Mouse (Mus musculus): ENCODE measurements around the gene Prss12. TPM values are rescaled to one million over a fixed set of nuclear protein-coding genes. Genes with fewer than 3 reads are reported as not detected.

Gene Prss12
- polyA plus RNA-seq, 1 experiment from 2014 or later: 11.5 TPM

DNA sequence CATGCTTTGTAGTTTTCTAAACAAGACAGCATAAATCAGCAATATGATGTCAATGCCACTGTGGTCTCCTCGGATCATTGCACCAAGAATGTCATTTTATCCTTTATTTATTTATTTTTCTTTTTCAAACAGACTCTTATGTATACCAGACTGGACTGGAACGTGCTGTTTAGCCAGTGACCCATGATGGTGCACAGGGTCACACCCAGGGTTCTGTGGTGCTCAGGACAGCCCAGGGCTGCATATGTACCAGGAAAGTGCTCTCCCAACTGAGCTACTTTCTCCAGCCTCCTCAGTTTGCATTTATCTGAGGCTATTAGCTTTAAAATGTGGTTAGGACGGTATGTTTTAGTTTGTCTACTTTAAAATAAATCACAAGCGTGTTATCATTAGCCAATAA is 18.7 kb upstream of the Prss12 start:
- no peaks in the 10 kb centered on the region for H3K4me1 ChIP-seq (ENCODE audit: insufficient read depth)
- no peak for TF ChIP-seq CTCF (IDR thresholded peaks at IDR 0.05; ENCODE audit: low read depth)
- WGBS: 36% methylated on average over 4 of the region's 4 CpGs
- no peaks in the 10 kb centered on the region for H3K27me3 ChIP-seq (ENCODE audit: insufficient read depth, low read length)
- H3K9ac ChIP-seq: no peak overlapping the region
- no peak overlapping the region for H3K27ac ChIP-seq (ENCODE audit: low read depth)
- H3K4me3 ChIP-seq (ENCODE audit: low read depth, low read length): no peak overlapping the region
- ATAC-seq (ENCODE audit: insufficient read depth): no peak
- DNase-seq: no peak
- no peaks in the 10 kb centered on the region for H3K9me3 ChIP-seq (ENCODE audit: low read depth, low read length)
- no peaks in the 10 kb centered on the region for H3K36me3 ChIP-seq (ENCODE audit: insufficient read depth)
- no peak overlapping the region for H3K4me2 ChIP-seq

- ATAC-seq (ENCODE audit: insufficient read depth) (peak; percentile 76), DNase-seq (peak; percentile 59)
- Histone ChIP-seq H3K9me3 (ENCODE audit: low read depth, low read length) (no peaks in the 10 kb centered on the region), H3K36me3 (ENCODE audit: insufficient read depth) (no peaks in the 10 kb centered on the region), H3K27me3 (ENCODE audit: insufficient read depth, low read length) (no peaks in the 10 kb centered on the region), H3K4me2 (no peak overlapping the region), H3K4me3 (ENCODE audit: low read depth, low read length) (no peak overlapping the region), H3K27ac (ENCODE audit: low read depth) (no peak overlapping the region), H3K4me1 (ENCODE audit: insufficient read depth) (no peaks in the 10 kb centered on the region), H3K9ac (no peak overlapping the region)
- WGBS: 60% methylated on average over 22 of the region's 22 CpGs
- TF ChIP-seq CTCF (IDR thresholded peaks at IDR 0.05; ENCODE audit: low read depth): peak; percentile 6; the same call in 1 of the 2 replicates
Observed at GRCm38 (mm10) chr3:123429597-123430458, 16.9 kb upstream of the Prss12 start.

DNA sequence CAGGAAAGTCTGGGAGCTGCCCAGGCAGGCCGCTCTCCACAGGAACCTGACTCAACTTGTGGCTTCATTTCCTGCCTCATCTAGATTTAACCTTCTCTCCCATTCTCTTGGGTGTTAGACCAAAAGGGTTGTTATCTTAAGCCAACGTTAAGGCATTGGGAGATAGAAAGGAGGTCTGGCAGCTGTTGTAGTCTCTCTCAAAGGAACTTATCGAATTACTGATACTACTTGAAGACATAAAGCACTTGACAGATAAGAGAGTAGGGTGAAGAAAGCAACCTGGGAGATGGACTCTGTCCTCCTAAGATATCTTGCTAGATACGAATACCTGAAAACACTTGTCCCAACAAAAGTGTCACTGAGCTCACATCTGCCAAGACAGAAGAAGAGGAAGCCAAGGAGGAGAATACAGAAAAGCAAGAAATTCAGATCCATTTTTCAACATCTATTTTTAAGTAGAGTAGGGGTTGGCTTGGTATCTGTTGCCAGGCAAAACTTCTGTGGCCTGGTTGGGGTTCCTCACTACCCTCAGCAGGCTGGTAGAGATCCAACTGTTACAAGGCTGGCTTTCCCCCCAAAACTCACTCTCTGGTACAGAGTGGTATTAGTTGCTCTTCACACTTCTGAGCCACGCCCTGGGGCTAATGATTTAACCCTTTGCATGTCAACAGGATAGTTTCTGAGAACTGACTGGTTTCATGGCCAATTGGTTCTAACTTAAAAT is 14.6 kb upstream of the Prss12 start:
- no peaks in the 10 kb centered on the region for H3K4me1 ChIP-seq (ENCODE audit: insufficient read depth)
- no peak overlapping the region for H3K4me3 ChIP-seq (ENCODE audit: low read depth, low read length)
- no peak overlapping the region for H3K4me2 ChIP-seq
- WGBS: 42% methylated on average over 5 of the region's 5 CpGs
- no peak for ATAC-seq (ENCODE audit: insufficient read depth)
- no peak for TF ChIP-seq CTCF (IDR thresholded peaks at IDR 0.05; ENCODE audit: low read depth)
- no peak overlapping the region for H3K9ac ChIP-seq
- no peaks in the 10 kb centered on the region for H3K36me3 ChIP-seq (ENCODE audit: insufficient read depth)
- no peak overlapping the region for H3K27ac ChIP-seq (ENCODE audit: low read depth)
- DNase-seq: no peak
- H3K9me3 ChIP-seq (ENCODE audit: low read depth, low read length): no peaks in the 10 kb centered on the region
- H3K27me3 ChIP-seq (ENCODE audit: insufficient read depth, low read length): no peaks in the 10 kb centered on the region

DNA sequence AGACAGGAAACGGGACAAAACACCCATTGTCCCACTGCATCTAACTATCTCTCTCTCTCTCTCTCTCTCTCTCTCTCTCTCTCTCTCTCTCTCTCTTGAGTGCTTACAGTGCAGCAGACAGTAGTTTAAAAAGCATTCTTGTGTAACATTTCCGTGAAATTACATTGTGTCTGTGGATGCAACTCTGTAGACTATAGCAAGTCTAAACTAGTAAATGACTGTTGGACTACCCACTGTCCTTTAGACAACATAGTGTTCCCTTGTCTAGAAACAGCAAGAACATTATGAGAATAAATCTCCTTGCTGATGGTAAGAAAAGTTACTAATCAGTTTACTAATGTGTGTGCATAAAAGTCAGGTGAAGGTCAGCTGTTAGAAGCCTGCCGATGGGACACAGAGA is 13.4 kb upstream of the Prss12 start:
- no peak overlapping the region for H3K27ac ChIP-seq (ENCODE audit: low read depth)
- no peak overlapping the region for H3K4me3 ChIP-seq (ENCODE audit: low read depth, low read length)
- H3K36me3 ChIP-seq (ENCODE audit: insufficient read depth): no peaks in the 10 kb centered on the region
- no peaks in the 10 kb centered on the region for H3K4me1 ChIP-seq (ENCODE audit: insufficient read depth)
- TF ChIP-seq CTCF (IDR thresholded peaks at IDR 0.05; ENCODE audit: low read depth): no peak
- H3K4me2 ChIP-seq: no peak overlapping the region
- H3K9ac ChIP-seq: no peak overlapping the region
- DNase-seq (no peak), ATAC-seq (ENCODE audit: insufficient read depth) (no peak)
- H3K27me3 ChIP-seq (ENCODE audit: insufficient read depth, low read length): no peaks in the 10 kb centered on the region
- WGBS: 69% methylated on average over 3 of the region's 3 CpGs
- H3K9me3 ChIP-seq (ENCODE audit: low read depth, low read length): no peaks in the 10 kb centered on the region

- Histone ChIP-seq H3K36me3 (ENCODE audit: insufficient read depth) (no peaks in the 10 kb centered on the region), H3K4me2 (no peak overlapping the region), H3K27ac (ENCODE audit: low read depth) (no peak overlapping the region), H3K4me1 (ENCODE audit: insufficient read depth) (no peaks in the 10 kb centered on the region), H3K9me3 (ENCODE audit: low read depth, low read length) (no peaks in the 10 kb centered on the region), H3K4me3 (ENCODE audit: low read depth, low read length) (no peak overlapping the region), H3K27me3 (ENCODE audit: insufficient read depth, low read length) (no peaks in the 10 kb centered on the region), H3K9ac (no peak overlapping the region)
- WGBS: 75% methylated on average over 1 of the region's 1 CpGs
- no peak for ATAC-seq (ENCODE audit: insufficient read depth)
- DNase-seq: no peak
- TF ChIP-seq CTCF (IDR thresholded peaks at IDR 0.05; ENCODE audit: low read depth): no peak
Observed at GRCm38 (mm10) chr3:123437608-123438007, 9.1 kb upstream of the Prss12 start.

DNA sequence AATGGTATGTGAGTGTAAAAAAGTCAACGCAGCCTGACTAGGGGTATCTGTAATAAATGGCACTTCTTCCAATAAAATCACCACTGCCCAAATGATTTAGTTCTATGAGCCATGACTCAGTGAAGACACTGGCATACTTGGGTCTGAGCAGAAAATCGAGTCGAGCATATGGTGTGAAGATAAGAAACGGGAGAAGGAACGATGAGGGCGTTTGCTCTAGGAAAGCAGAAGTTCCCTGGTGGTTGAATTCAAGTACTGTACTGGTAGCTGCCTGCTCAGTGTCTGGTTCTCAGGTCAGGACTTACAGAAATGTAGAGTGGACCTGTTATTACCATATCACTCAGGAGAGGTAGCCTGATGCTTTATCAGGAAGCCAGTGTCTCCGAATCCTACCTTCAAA is 6.2 kb upstream of the Prss12 start:
- WGBS: 78% methylated on average over 7 of the region's 7 CpGs
- ATAC-seq (ENCODE audit: insufficient read depth): no peak

GRCm38 (mm10) chr3:123444466-123444865 is 2.2 kb upstream of the Prss12 start:
- no peak for DNase-seq
- no peak for TF ChIP-seq CTCF (IDR thresholded peaks at IDR 0.05; ENCODE audit: low read depth)
- no peak overlapping the region for H3K27ac ChIP-seq (ENCODE audit: low read depth)
- H3K9me3 ChIP-seq (ENCODE audit: low read depth, low read length): no peaks in the 10 kb centered on the region
- no peak overlapping the region for H3K4me2 ChIP-seq
- 50% methylated on average over 1 of the region's 1 CpGs for WGBS
- no peaks in the 10 kb centered on the region for H3K4me1 ChIP-seq (ENCODE audit: insufficient read depth)
- ATAC-seq (ENCODE audit: insufficient read depth): no peak
- H3K9ac ChIP-seq: no peak overlapping the region
- H3K4me3 ChIP-seq (ENCODE audit: low read depth, low read length): no peak overlapping the region
- peaks cover 30% of the 10 kb centered on the region for H3K27me3 ChIP-seq (ENCODE audit: insufficient read depth, low read length)
- no peaks in the 10 kb centered on the region for H3K36me3 ChIP-seq (ENCODE audit: insufficient read depth)

More for the DNA sequence above, 6.2 kb upstream of the Prss12 start:
- Histone ChIP-seq H3K27ac (ENCODE audit: low read depth) (no peak overlapping the region), H3K27me3 (ENCODE audit: insufficient read depth, low read length) (peaks cover 5% of the 10 kb centered on the region; the same call in 1 of the 2 replicates), H3K9ac (no peak overlapping the region), H3K4me2 (no peak overlapping the region), H3K36me3 (ENCODE audit: insufficient read depth) (no peaks in the 10 kb centered on the region), H3K4me3 (ENCODE audit: low read depth, low read length) (no peak overlapping the region), H3K4me1 (ENCODE audit: insufficient read depth) (no peaks in the 10 kb centered on the region), H3K9me3 (ENCODE audit: low read depth, low read length) (no peaks in the 10 kb centered on the region)
- DNase-seq: no peak
- TF ChIP-seq CTCF (IDR thresholded peaks at IDR 0.05; ENCODE audit: low read depth): no peak
